15 mouse cellular contexts compared by ENCODE assay signal in the genomic region with DNA sequence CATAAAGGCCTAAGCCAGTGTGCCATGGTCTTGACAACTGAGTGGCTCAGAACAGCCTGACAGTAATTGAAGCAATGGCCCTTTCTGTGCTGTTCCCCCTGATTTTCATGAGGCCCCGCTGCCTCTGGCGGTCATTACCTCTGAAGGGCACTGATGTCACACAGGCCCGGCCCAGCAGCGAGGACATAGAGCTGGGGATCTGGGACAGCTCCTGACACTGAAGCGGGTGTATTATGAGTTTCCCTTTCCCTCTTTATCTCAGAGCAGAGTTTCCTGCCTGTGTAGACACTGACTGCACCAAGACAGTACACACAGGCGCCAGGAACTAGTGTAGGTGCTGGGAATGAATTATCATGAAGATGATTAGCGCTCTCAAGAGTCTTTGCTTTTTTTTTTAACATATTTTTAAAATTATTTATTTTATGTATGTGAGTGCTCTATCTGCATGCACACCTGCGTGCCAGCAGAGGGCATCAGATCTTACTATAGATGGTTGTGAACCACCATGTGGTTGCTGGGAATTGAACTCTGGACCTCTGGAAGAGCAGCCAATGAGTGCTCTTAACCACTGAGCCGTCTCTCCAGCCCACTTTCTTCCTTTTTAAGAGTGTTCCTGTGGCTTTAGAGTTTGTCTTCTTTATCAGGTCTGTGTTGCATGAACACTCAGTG. TPM values are rescaled to one million over a fixed set of nuclear protein-coding genes. Genes with fewer than 3 reads are reported as not detected.
DNase-seq lines count a peak whose midpoint lies in the region; ATAC-seq and TF ChIP-seq lines count a peak whose summit lies in the region.
"Had no signal": no experiment of that assay in that cellular context is flagged by ENCODE, and none has a peak within 500 bp of the region (broad histone marks: within the 10 kb centered on the region; RNA-seq: fewer than 3 reads in every experiment).

No protein-coding gene starts in this region.

- TF ChIP-seq CTCF in kidney, postnatal 0 days (IDR thresholded peaks at IDR 0.05; ENCODE audit: low read depth): peak; percentile 21; the same call in 1 of the 2 replicates

- H3K4me1 ChIP-seq in kidney, postnatal 0 days (replicated peaks; ENCODE audit: insufficient read depth, low read length): no peaks in the 10 kb centered on the region
- H3K4me1 ChIP-seq in liver, embryonic 11.5 days (replicated peaks; ENCODE audit: control insufficient read depth, insufficient read depth, low read length): peaks cover 31% of the 10 kb centered on the region
- peaks cover 23% of the 10 kb centered on the region for H3K4me1 ChIP-seq in embryonic facial prominence, embryonic 10.5 days
- peaks cover 47% of the 10 kb centered on the region for H3K4me1 ChIP-seq in forebrain, embryonic 15.5 days

- WGBS in kidney, postnatal 0 days: 88% methylated on average over 9 of the region's 9 CpGs
- WGBS in liver, embryonic 11.5 days: 64% methylated on average over 9 of the region's 9 CpGs
- 90% methylated on average over 9 of the region's 9 CpGs for WGBS in embryonic facial prominence, embryonic 10.5 days
- 86% methylated on average over 9 of the region's 9 CpGs for WGBS in forebrain, embryonic 15.5 days

- H3K9me3 ChIP-seq in kidney, postnatal 0 days (replicated peaks; ENCODE audit: low read length): no peaks in the 10 kb centered on the region
- H3K9me3 ChIP-seq in liver, embryonic 11.5 days (ENCODE audit: control insufficient read depth, low read length): no peaks in the 10 kb centered on the region
- H3K9me3 ChIP-seq in embryonic facial prominence, embryonic 10.5 days: peaks cover 4% of the 10 kb centered on the region; the same call in 1 of the 2 replicates
- no peaks in the 10 kb centered on the region for H3K9me3 ChIP-seq in forebrain, embryonic 15.5 days
- H3K9me3 ChIP-seq: neural tube, embryonic 15.5 days had no signal

- no peak overlapping the region for H3K4me3 ChIP-seq in kidney, postnatal 0 days (replicated peaks; ENCODE audit: low read depth, low read length)
- H3K4me3 ChIP-seq in liver, embryonic 11.5 days (ENCODE audit: low read depth, low read length): no peak overlapping the region
- H3K4me3 ChIP-seq in embryonic facial prominence, embryonic 10.5 days: no peak overlapping the region
- no peak overlapping the region for H3K4me3 ChIP-seq in forebrain, embryonic 15.5 days
- H3K4me3 ChIP-seq: embryonic facial prominence, embryonic 12.5 days; neural tube, embryonic 15.5 days had no signal

- DNase-seq in kidney, postnatal 0 days (ENCODE audit: low spot score): no peak
- DNase-seq in kidney, postnatal 14 days: no peak
- peak; percentile 53 for DNase-seq in ES-CJ7 (ENCODE audit: low read depth, low spot score)
- DNase-seq in heart, adult 9 months (ENCODE audit: low spot score in 2 of 2): peak; percentile 12 to 30
- no peak for DNase-seq in liver, embryonic 11.5 days (ENCODE audit: low spot score)
- no peak for DNase-seq in embryonic facial prominence, embryonic 10.5 days (ENCODE audit: low spot score)
- no peak for DNase-seq in thymus, postnatal 10 days (ENCODE audit: low spot score in 2 of 2)
- DNase-seq: B cell, adult 2 months; cerebellum, adult 9-11 months; kidney, adult 9 months; thymus, adult 2 months had no signal

- no peaks in the 10 kb centered on the region for H3K36me3 ChIP-seq in kidney, postnatal 0 days (ENCODE audit: insufficient read depth, low read length)
- peaks cover 3% of the 10 kb centered on the region; the same call in 1 of the 2 replicates for H3K36me3 ChIP-seq in liver, embryonic 11.5 days (ENCODE audit: control insufficient read depth, insufficient read depth, low read length)
- peaks cover 68% of the 10 kb centered on the region for H3K36me3 ChIP-seq in embryonic facial prominence, embryonic 10.5 days (replicated peaks)
- no peaks in the 10 kb centered on the region for H3K36me3 ChIP-seq in forebrain, embryonic 15.5 days
- H3K36me3 ChIP-seq: neural tube, embryonic 15.5 days had no signal

- no peak overlapping the region for H3K9ac ChIP-seq in kidney, postnatal 0 days (ENCODE audit: low read depth, low read length)
- no peak overlapping the region for H3K9ac ChIP-seq in liver, embryonic 11.5 days (ENCODE audit: low read depth, low read length)
- no peak overlapping the region for H3K9ac ChIP-seq in forebrain, embryonic 15.5 days (replicated peaks)
- H3K9ac ChIP-seq: embryonic facial prominence, embryonic 12.5 days; neural tube, embryonic 15.5 days had no signal

- no peak overlapping the region for H3K27ac ChIP-seq in kidney, postnatal 0 days
- no peak overlapping the region for H3K27ac ChIP-seq in liver, embryonic 11.5 days (ENCODE audit: low read depth, low read length)
- H3K27ac ChIP-seq in embryonic facial prominence, embryonic 10.5 days (replicated peaks): no peak overlapping the region
- no peak overlapping the region for H3K27ac ChIP-seq in forebrain, embryonic 15.5 days (replicated peaks)
- H3K27ac ChIP-seq: embryonic facial prominence, embryonic 12.5 days; hindbrain, postnatal 0 days; neural tube, embryonic 15.5 days had no signal

- H3K4me2 ChIP-seq in kidney, postnatal 0 days (ENCODE audit: low read length): no peak overlapping the region
- no peak overlapping the region for H3K4me2 ChIP-seq in liver, embryonic 11.5 days
- no peak overlapping the region for H3K4me2 ChIP-seq in forebrain, embryonic 15.5 days (replicated peaks)
- H3K4me2 ChIP-seq: embryonic facial prominence, embryonic 12.5 days; neural tube, embryonic 15.5 days had no signal

- no peak for ATAC-seq in kidney, postnatal 0 days (replicated peaks; ENCODE audit: low FRiP score, low read depth)
- ATAC-seq in liver, embryonic 11.5 days (replicated peaks; ENCODE audit: low FRiP score): peak; percentile 41; the same call in 1 of the 2 replicates
- no peak for ATAC-seq in forebrain, embryonic 15.5 days (replicated peaks)
- ATAC-seq: hindbrain, postnatal 0 days had no signal

- H3K27me3 ChIP-seq in kidney, postnatal 0 days (ENCODE audit: insufficient read depth, low read length): no peaks in the 10 kb centered on the region
- no peaks in the 10 kb centered on the region for H3K27me3 ChIP-seq in liver, embryonic 11.5 days (replicated peaks; ENCODE audit: control insufficient read depth, insufficient read depth, low read length)
- no peaks in the 10 kb centered on the region for H3K27me3 ChIP-seq in embryonic facial prominence, embryonic 10.5 days (replicated peaks; ENCODE audit: low read depth, poor library complexity, severe bottlenecking)
- no peaks in the 10 kb centered on the region for H3K27me3 ChIP-seq in forebrain, embryonic 15.5 days
- H3K27me3 ChIP-seq: embryonic facial prominence, embryonic 12.5 days; neural tube, embryonic 15.5 days had no signal

RNA-seq across cellular contexts. Expression of a gene that starts 7.9 kb away (rescaled TPM):
- polyA plus RNA-seq in kidney, postnatal 0 days (2015; fragmentation: Nextera tagmentation; extraction: Ambion mirVana): 17.9 and 22.5 TPM in 2 replicates
- 24.9 and 27.6 TPM in 2 replicates for polyA plus RNA-seq in liver, embryonic 11.5 days (2014; fragmentation: Nextera tagmentation; extraction: Ambion mirVana)
- 32.0 and 36.3 TPM in 2 replicates for polyA plus RNA-seq in embryonic facial prominence, embryonic 10.5 days (2016; fragmentation: Nextera tagmentation; extraction: Ambion mirVana)
- 99.8 and 102 TPM in 2 replicates for polyA plus RNA-seq in forebrain, embryonic 15.5 days (2015; fragmentation: Nextera tagmentation; extraction: Ambion mirVana)

RNA-seq across cellular contexts. Expression of a gene that starts 22.0 kb away (rescaled TPM):
- 3.2 TPM in 2 replicates for polyA plus RNA-seq in kidney, postnatal 0 days (2015; fragmentation: Nextera tagmentation; extraction: Ambion mirVana)
- polyA plus RNA-seq in liver, embryonic 11.5 days (2014; fragmentation: Nextera tagmentation; extraction: Ambion mirVana): 3.1 and 3.8 TPM in 2 replicates
- 5.4 and 6.6 TPM in 2 replicates for polyA plus RNA-seq in embryonic facial prominence, embryonic 10.5 days (2016; fragmentation: Nextera tagmentation; extraction: Ambion mirVana)
- polyA plus RNA-seq in forebrain, embryonic 15.5 days (2015; fragmentation: Nextera tagmentation; extraction: Ambion mirVana): 8.6 and 9.1 TPM in 2 replicates

Comparison
In these comparisons a context has a peak if more than half of its experiments do, and no peak if none do; other contexts are left out.
1. DNase-seq: peak in ES-CJ7 (single experiment) and heart, adult 9 months (2 of 2); none in kidney, postnatal 0 days (single experiment), kidney, postnatal 14 days (single experiment), liver, embryonic 11.5 days (single experiment), embryonic facial prominence, embryonic 10.5 days (single experiment) and thymus, postnatal 10 days (0 of 2).